Mouse (Mus musculus): ENCODE measurements at regions not wholly inside any gene's neighbourhood (a gene's known extent, or its start where the extent isn't known, plus 50 kb on each side); places are given as distances from the start of the nearest gene placed in this dataset.

- DNase-seq (ENCODE audit: low spot score): no peak
Measured at GRCm38 (mm10) chr1:128675538-128675937, 83.4 kb upstream of the Cxcr4 start.

GRCm38 (mm10) chr1:128672306-128672705 is 80.2 kb upstream of the Cxcr4 start:
- no peak for DNase-seq (ENCODE audit: low spot score)

GRCm38 (mm10) chr1:128671495-128671894 is 79.4 kb upstream of the Cxcr4 start:
- DNase-seq (ENCODE audit: low spot score): no peak

- no peak for DNase-seq (ENCODE audit: low spot score)
Measured at GRCm38 (mm10) chr1:128671016-128671415, 78.9 kb upstream of the Cxcr4 start.

GRCm38 (mm10) chr1:128669241-128669666 is 77.2 kb upstream of the Cxcr4 start:
- DNase-seq (ENCODE audit: low spot score): no peak

- DNase-seq (ENCODE audit: low spot score): no peak
Measured at GRCm38 (mm10) chr1:128668718-128669117, 76.6 kb upstream of the Cxcr4 start.

- DNase-seq (ENCODE audit: low spot score): no peak
Measured at GRCm38 (mm10) chr1:128667121-128667762, 75.1 kb upstream of the Cxcr4 start.

GRCm38 (mm10) chr1:128663207-128663606 is 71.1 kb upstream of the Cxcr4 start:
- DNase-seq (ENCODE audit: low spot score): no peak

- DNase-seq (ENCODE audit: low spot score): no peak
Measured at GRCm38 (mm10) chr1:128659857-128660256, 67.8 kb upstream of the Cxcr4 start.

GRCm38 (mm10) chr1:128658802-128659201 is 66.7 kb upstream of the Cxcr4 start:
- no peak for DNase-seq (ENCODE audit: low spot score)

- DNase-seq (ENCODE audit: low spot score): no peak
Measured at GRCm38 (mm10) chr1:128654099-128654862, 62.2 kb upstream of the Cxcr4 start.

GRCm38 (mm10) chr1:128650596-128650995 is 58.5 kb upstream of the Cxcr4 start:
- no peak for DNase-seq (ENCODE audit: low spot score)

- no peak for DNase-seq (ENCODE audit: low spot score)
Measured at GRCm38 (mm10) chr1:128649490-128650178, 57.5 kb upstream of the Cxcr4 start.

- no peak for DNase-seq (ENCODE audit: low spot score)
Measured at GRCm38 (mm10) chr1:128643316-128643776, 51.3 kb upstream of the Cxcr4 start.

GRCm38 (mm10) chr1:128642212-128642611 is 50.1 kb upstream of the Cxcr4 start:
- no peak for DNase-seq (ENCODE audit: low spot score)

All from urinary bladder, adult 2 months (tissue).